Mouse (Mus musculus) testis, adult 2 months (tissue): Measurements from ENCODE around the gene Zfp386. TPM values are rescaled to one million over a fixed set of nuclear protein-coding genes. Genes with fewer than 3 reads are reported as not detected.

ENCODE experiments used
- H3K27ac ChIP-seq: fragments of 200-500 bp; 2 replicates; pipeline ENCODE4 v1.5.1; 2012; ENCODE audit warnings: low read depth, low read length; ENCODE audit not compliant: control insufficient read depth, insufficient read depth
- H3K27me3 ChIP-seq: fragments of 200-500 bp; 2 replicates; pipeline ENCODE4 v1.6.1; 2012; ENCODE audit warnings: mild to moderate bottlenecking, low read length, moderate library complexity; ENCODE audit not compliant: control insufficient read depth, insufficient read depth
- H3K36me3 ChIP-seq: fragments of 200-500 bp; 2 replicates; pipeline ENCODE4 v1.6.1; 2012; ENCODE audit warnings: mild to moderate bottlenecking, low read length; ENCODE audit not compliant: control insufficient read depth, insufficient read depth
- H3K4me1 ChIP-seq: fragments of 200-500 bp; 2 replicates; pipeline ENCODE4 v1.6.1; 2012; ENCODE audit warnings: low read length; ENCODE audit not compliant: control insufficient read depth, insufficient read depth
- H3K4me3 ChIP-seq: fragments of 200-500 bp; 2 replicates; pipeline ENCODE4 v1.5.1; 2012; ENCODE audit warnings: low read depth, mild to moderate bottlenecking, low read length, moderate library complexity, mixed read lengths; ENCODE audit not compliant: control insufficient read depth
- CTCF ChIP-seq: fragments of 200-500 bp; IDR thresholded peaks from 2 replicates; pipeline ENCODE4 v1.5.1; 2012; ENCODE audit warnings: low read depth, mild to moderate bottlenecking, inconsistent platforms, low read length, moderate library complexity; ENCODE audit not compliant: control insufficient read depth, insufficient read depth, insufficient replicate concordance
- POLR2A ChIP-seq: fragments of 200-500 bp; IDR thresholded peaks from 2 replicates; pipeline ENCODE4 v1.6.1; 2012; ENCODE audit warnings: low read depth, mild to moderate bottlenecking, inconsistent platforms, low read length, moderate library complexity; ENCODE audit not compliant: control insufficient read depth
- polyA plus RNA-seq: library from polyadenylated mRNA; depleted of rRNA; stranded (reverse); fragments of >200 nt; gene quantifications from 2 replicates; pipeline ENCODE4 v1.2.3, GENCODE M21; 2012

The Zfp386 gene
- polyA plus RNA-seq, 1 experiment, result 7.6 TPM

DNA sequence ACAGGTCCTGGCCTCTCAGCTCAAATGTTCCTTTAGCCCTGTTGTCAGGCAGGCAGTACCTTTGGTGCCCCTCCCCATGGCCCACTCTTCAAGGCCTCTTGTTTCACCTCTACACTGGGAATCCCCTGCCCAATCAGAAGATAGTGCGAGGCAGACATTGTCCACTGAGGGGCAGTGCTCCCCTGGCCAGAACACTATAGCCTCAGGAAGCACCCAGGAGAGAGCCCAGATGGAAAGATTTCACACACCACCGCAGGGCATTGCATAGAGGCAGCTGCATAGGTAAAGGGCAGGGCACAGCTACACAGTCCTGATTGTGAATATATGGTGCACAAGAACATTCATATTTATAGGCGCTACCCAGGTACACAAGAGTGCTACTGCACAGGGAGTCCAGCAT lies 23.5 kb downstream of the Zfp386 start:
- no peak for TF ChIP-seq POLR2A
- TF ChIP-seq CTCF, result peak; percentile 13; the same call in 1 of the 2 replicates
- Histone ChIP-seq H3K36me3 (no peaks in the 10 kb centered on the region), H3K4me1 (no peaks in the 10 kb centered on the region), H3K27me3 (no peaks in the 10 kb centered on the region), H3K4me3 (no peak overlapping the region), H3K27ac (no peak overlapping the region)

DNA sequence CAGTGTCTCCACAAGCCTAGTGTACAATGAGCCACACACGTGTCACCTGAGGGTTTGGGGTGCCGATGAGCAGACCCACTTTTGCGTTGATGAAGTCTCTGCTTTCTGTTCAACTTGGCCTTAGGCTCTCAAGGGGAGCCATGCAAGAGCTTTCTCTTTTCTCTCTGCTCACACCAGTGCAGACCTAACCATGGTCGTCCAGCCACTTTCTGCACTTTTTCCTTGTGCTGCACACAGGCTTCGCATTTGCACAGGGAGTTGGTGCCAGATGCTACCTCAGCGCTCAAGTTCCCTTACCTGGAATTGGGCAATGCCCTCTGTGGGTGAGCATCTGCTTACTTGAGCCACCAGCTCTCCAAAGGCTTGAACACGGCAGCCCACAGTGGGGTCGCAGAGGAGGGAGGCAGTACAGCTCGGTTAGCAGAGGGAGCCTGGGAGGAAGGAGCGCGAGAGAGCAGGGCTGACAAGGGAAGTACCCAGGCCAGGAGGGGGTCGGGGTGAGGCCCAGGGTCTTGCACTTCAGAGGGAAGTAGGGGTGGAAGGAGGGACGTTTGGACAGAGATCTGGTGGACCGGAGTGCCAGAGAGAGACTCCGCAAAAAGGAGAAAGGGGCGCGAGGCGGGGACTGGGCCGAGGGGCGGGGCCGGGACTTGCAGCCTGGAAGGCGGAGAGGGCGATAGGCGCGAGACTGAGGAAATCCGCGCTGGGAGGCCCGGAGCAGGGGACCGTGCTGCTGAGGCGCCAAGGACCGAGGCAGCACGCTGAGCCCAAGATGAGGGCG lies 29.7 kb downstream of the Zfp386 start, which contains the start of gene Vipr2:
Gene Vipr2, plus strand, starts transcription at position 653 of the 781 bp plus-strand sequence.
- no peaks in the 10 kb centered on the region for H3K36me3 ChIP-seq
- no peaks in the 10 kb centered on the region for H3K27me3 ChIP-seq
- TF ChIP-seq POLR2A (no peak), CTCF (no peak)
- H3K4me3 ChIP-seq, result peak within 1 kb of the TSS; percentile 45
- H3K27ac ChIP-seq, result no peak within 1 kb of the TSS
- H3K4me1 ChIP-seq, result peaks cover 6% of the 10 kb centered on the region

DNA sequence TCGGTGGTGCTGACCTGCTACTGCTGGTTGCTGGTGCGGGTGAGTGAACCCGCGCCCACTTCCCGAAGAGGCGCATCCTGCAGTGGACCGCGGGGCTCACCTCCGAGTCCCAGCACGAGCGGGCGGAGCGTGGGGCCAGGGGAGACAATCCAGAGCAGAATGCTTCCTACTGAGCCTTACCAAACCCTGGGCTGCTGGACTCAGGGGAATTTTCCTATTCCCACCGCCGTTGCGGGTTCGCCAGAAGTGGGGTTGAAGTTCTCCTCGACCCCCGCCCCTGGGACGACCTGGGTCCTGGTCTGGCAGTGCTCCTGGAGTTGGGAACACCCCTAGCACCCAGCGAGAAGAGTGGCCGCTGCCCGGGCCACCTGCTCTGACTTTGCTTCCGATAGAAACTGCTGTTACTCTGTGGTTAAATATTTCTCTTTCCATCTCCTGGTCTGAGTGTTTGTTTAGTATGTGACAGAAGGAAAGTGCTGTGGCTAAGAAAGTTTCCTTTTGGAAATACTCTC lies 30.4 kb downstream of the Zfp386 start:
- no peak overlapping the region for H3K27ac ChIP-seq
- H3K4me3 ChIP-seq, result peak overlapping the region; percentile 45
- TF ChIP-seq CTCF, result no peak
- no peak for TF ChIP-seq POLR2A
- H3K27me3 ChIP-seq, result no peaks in the 10 kb centered on the region
- H3K36me3 ChIP-seq, result no peaks in the 10 kb centered on the region
- peaks cover 6% of the 10 kb centered on the region for H3K4me1 ChIP-seq

DNA sequence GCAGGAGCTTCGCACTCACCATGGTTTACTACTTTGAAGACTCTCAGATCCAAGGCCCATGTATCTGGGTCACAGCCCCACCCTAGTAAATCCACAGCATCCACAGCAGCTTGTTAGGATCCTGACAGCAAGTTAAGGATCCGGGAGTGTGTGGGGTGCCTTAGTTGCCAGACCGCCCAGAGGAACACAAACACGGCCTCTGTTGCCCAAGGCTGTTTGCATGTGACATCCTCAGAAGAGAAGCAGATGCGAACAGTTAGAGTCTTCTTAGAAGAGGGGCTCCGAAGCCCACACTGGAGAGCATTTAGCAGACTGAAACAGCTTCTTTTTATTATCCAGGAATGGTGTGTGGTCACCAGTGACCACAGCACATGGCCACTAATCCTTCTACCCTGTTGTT lies 35.6 kb downstream of the Zfp386 start:
- no peaks in the 10 kb centered on the region for H3K36me3 ChIP-seq
- TF ChIP-seq CTCF, result no peak
- TF ChIP-seq POLR2A, result no peak

DNA sequence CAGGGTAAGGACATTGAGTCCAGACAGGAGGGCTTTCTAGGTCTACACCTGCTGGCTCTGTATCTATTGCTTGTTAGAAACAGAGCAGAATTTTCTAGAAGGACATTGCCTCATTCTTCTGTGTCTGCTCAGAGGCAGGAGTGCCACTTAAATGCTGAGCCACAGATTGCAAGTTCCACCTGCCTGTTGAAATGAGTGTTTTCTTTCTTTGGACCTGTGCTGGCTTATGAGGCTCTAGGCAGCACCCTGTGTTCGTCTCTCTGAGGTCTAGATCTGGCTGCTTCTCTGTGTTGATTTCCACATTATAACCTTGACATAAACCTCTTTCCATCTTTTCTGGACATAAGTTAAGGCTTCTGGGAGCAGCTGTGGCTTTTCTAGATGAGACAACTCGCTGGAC lies 36.8 kb downstream of the Zfp386 start:
- Histone ChIP-seq H3K4me3 (no peak overlapping the region), H3K27ac (no peak overlapping the region), H3K4me1 (no peaks in the 10 kb centered on the region), H3K27me3 (no peaks in the 10 kb centered on the region), H3K36me3 (no peaks in the 10 kb centered on the region)
- TF ChIP-seq POLR2A (no peak), CTCF (no peak)

More for the DNA sequence above, 35.6 kb downstream of the Zfp386 start:
- Histone ChIP-seq H3K4me3 (no peak overlapping the region), H3K27me3 (no peaks in the 10 kb centered on the region), H3K4me1 (no peaks in the 10 kb centered on the region), H3K27ac (no peak overlapping the region)

DNA sequence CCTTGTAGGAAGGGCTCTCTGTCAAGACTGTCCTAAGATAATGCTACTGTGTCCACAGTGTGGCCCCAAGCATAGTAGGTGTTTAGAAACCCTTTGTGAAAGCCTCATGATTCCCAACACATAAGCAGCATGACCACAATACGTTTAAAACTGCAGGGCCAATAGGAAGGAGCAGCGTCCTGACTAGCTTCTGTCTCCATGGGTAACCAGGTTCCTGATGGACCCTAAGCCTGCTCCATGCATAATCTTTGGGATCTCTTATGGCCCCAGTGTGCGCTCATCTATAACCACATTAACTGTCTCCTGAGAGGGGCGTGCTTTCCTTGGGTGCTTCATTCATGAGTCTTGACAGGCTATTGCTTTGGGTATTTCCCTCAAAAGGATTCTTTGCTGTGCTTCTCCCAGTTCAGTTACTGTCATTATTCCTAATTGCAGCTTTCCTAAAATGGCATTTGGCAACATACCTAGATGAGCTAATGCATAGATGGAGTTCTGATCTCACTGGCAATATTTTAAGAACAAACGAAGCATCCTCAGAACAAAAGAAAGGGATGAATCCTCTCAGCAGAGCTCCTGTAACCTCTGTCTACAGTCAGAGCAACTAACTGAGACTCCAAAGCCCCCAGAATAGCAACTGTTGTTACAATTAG lies 39.6 kb downstream of the Zfp386 start:
- Histone ChIP-seq H3K36me3 (no peaks in the 10 kb centered on the region), H3K27me3 (no peaks in the 10 kb centered on the region), H3K4me1 (no peaks in the 10 kb centered on the region), H3K4me3 (no peak overlapping the region), H3K27ac (no peak overlapping the region)
- TF ChIP-seq POLR2A, result no peak
- TF ChIP-seq CTCF, result no peak

DNA sequence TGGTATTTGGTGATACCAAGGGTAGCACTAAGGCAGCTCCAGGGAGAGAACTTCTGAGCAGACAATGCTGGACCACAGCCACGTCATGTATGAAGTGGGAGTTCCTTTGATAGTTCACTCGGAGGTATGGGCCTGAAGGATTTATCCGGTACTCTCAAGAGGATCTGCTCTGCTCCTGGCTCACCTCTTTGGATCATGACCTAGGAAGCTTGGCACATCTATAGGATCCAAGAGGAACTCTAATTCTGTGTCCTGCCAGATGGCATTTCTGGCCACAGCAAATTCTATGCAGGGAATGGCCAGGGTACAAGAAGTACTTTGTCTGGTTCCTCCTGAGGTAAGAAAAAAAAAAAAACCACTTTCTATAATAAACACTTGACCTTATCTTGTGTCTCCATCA lies 42.3 kb downstream of the Zfp386 start:
- no peak overlapping the region for H3K4me3 ChIP-seq
- H3K4me1 ChIP-seq, result no peaks in the 10 kb centered on the region
- no peaks in the 10 kb centered on the region for H3K27me3 ChIP-seq
- TF ChIP-seq CTCF (no peak), POLR2A (no peak)
- no peaks in the 10 kb centered on the region for H3K36me3 ChIP-seq
- H3K27ac ChIP-seq, result no peak overlapping the region
